8 mouse cellular contexts compared by ENCODE assay signal in genomic region chr9:107887804-107888266, GRCm38 (mm10). TPM values are rescaled to one million over a fixed set of nuclear protein-coding genes. Genes with fewer than 3 reads are reported as not detected.
DNase-seq lines count a peak whose midpoint lies in the region; ATAC-seq and TF ChIP-seq lines count a peak whose summit lies in the region.

Mon1a (plus strand) TSS chr9:107888151.

- H3K4me2 ChIP-seq in lung, embryonic 16.5 days (ENCODE audit: low read depth, low read length): peak within 1 kb of the TSS; percentile 93

- peak; percentile 98 for ATAC-seq in lung, embryonic 16.5 days (ENCODE audit: low read depth)

- peak within 1 kb of the TSS; percentile 88 for H3K9ac ChIP-seq in lung, embryonic 16.5 days (ENCODE audit: low read length)

- peaks cover 13% of the 10 kb centered on the region for H3K4me1 ChIP-seq in hindbrain, embryonic 10.5 days (replicated peaks)
- peaks cover 14% of the 10 kb centered on the region for H3K4me1 ChIP-seq in lung, embryonic 16.5 days (replicated peaks; ENCODE audit: control insufficient read depth, insufficient read depth, low read length)
- peaks cover 7% of the 10 kb centered on the region for H3K4me1 ChIP-seq in thymus, adult 2 months (replicated peaks; ENCODE audit: control insufficient read depth, insufficient read depth, low read length)

- peak within 1 kb of the TSS; percentile 88 for H3K27ac ChIP-seq in hindbrain, embryonic 10.5 days
- H3K27ac ChIP-seq in lung, embryonic 16.5 days (ENCODE audit: low read length): peak within 1 kb of the TSS; percentile 61
- peak within 1 kb of the TSS; percentile 39; the same call in 1 of the 2 replicates for H3K27ac ChIP-seq in thymus, adult 2 months (ENCODE audit: control insufficient read depth, insufficient read depth, low read length)

- peak; percentile 67 for TF ChIP-seq POLR2A in thymus, adult 2 months (IDR thresholded peaks at IDR 0.05; ENCODE audit: control insufficient read depth, extremely low read depth, insufficient read depth, low read length, poor library complexity)

- WGBS in hindbrain, embryonic 10.5 days: under 1% methylated on average over 28 of the region's 28 CpGs
- WGBS in lung, embryonic 16.5 days: under 1% methylated on average over 28 of the region's 28 CpGs
- under 1% methylated on average over 28 of the region's 28 CpGs for WGBS in thymus, adult 2 months

- H3K27me3 ChIP-seq in hindbrain, embryonic 10.5 days (ENCODE audit: insufficient read depth, poor library complexity, severe bottlenecking): peaks cover 16% of the 10 kb centered on the region
- peaks cover 3% of the 10 kb centered on the region; the same call in 1 of the 2 replicates for H3K27me3 ChIP-seq in lung, embryonic 16.5 days (ENCODE audit: control insufficient read depth, insufficient read depth, low read depth, low read length)
- H3K27me3 ChIP-seq in thymus, adult 2 months (ENCODE audit: control insufficient read depth, insufficient read depth, low read length): no peaks in the 10 kb centered on the region

- H3K9me3 ChIP-seq in hindbrain, embryonic 10.5 days: no peaks in the 10 kb centered on the region
- no peaks in the 10 kb centered on the region for H3K9me3 ChIP-seq in lung, embryonic 16.5 days (ENCODE audit: control insufficient read depth, low read length)

- no peak for TF ChIP-seq CTCF in thymus, adult 2 months (IDR thresholded peaks at IDR 0.05; ENCODE audit: borderline replicate concordance, control insufficient read depth, extremely low read depth, insufficient read depth, low read length, poor library complexity)

- no peaks in the 10 kb centered on the region for H3K36me3 ChIP-seq in hindbrain, embryonic 10.5 days
- H3K36me3 ChIP-seq in lung, embryonic 16.5 days (ENCODE audit: control insufficient read depth, insufficient read depth, low read length): no peaks in the 10 kb centered on the region
- no peaks in the 10 kb centered on the region for H3K36me3 ChIP-seq in thymus, adult 2 months (ENCODE audit: control insufficient read depth, insufficient read depth, low read length)

- peak within 1 kb of the TSS; percentile 65 for H3K4me3 ChIP-seq in hindbrain, embryonic 10.5 days
- H3K4me3 ChIP-seq in lung, embryonic 16.5 days (ENCODE audit: low read length): peak within 1 kb of the TSS; percentile 88
- peak within 1 kb of the TSS; percentile 84 for H3K4me3 ChIP-seq in thymus, adult 2 months (ENCODE audit: control insufficient read depth, insufficient read depth, low read length)

- peak; percentile 89 for DNase-seq in Muller cell, postnatal 12 days (ENCODE audit: inconsistent ontology term)
- peak; percentile 95 for DNase-seq in cerebellum, adult 9-11 months
- DNase-seq in frontal cortex, adult 2 months (ENCODE audit: extremely low spot score in 1 of 2, low spot score in 1 of 2): peak; percentile 83 to 90
- DNase-seq in hindbrain, embryonic 10.5 days (ENCODE audit: low spot score): peak; percentile 85
- peak; percentile 94 for DNase-seq in layer of hippocampus, adult 9-11 months
- DNase-seq in ovary, adult 18-20 months (ENCODE audit: low spot score): peak; percentile 91
- DNase-seq in thymus, adult 2 months: peak; percentile 90

RNA-seq across cellular contexts. Expression of gene Mon1a, which starts in this region (rescaled TPM):
- 28.2 and 28.5 TPM in 2 replicates for polyA plus RNA-seq in frontal cortex, adult 2 months (2012; rRNA removed)
- 13.4 and 16.6 TPM in 2 replicates for polyA plus RNA-seq in hindbrain, embryonic 10.5 days (2016; fragmentation: Nextera tagmentation; extraction: Ambion mirVana)
- polyA plus RNA-seq in lung, embryonic 16.5 days (2015; fragmentation: Nextera tagmentation; extraction: Ambion mirVana): 12.5 and 13.8 TPM in 2 replicates
- 57.0 and 62.7 TPM in 2 replicates for polyA plus RNA-seq in thymus, adult 2 months (2012; rRNA removed)

Comparison
In these comparisons a context has a peak if more than half of its experiments do, and no peak if none do; other contexts are left out.
1. Peak in every context shown above with its lines: DNase-seq, ATAC-seq, H3K4me3 ChIP-seq and H3K27ac ChIP-seq.